ENCODE assay signal across 21 mouse cellular contexts in the genomic region with DNA sequence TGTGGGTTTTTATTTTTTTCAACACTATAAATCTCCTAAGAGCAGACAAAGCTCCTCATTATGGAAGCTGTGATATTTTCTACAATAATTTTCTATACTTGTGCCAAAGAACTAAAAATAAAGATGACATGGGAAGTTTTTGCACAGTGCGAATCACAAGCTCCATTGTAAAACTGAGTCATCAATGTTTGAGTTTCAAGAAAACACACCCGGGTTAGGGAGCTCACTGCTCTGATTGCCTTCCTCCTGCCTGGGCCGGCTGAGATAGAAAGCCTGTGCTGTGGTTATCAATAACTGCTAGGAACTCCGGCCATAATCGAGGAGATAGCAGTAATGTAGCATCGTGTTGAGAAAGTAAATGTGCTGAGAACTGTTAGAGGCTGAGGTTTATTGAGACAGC.
A peak's percentile ranks its signal among the peaks of the same experiment; 100 is the strongest.
DNase-seq lines count a peak whose midpoint lies in the region; ATAC-seq and TF ChIP-seq lines count a peak whose summit lies in the region.
"Had no signal": no experiment of that assay in that cellular context is flagged by ENCODE, and none has a peak within 500 bp of the region (broad histone marks: within the 10 kb centered on the region; RNA-seq: fewer than 3 reads in every experiment).

No protein-coding gene starts in this region.

- H3K36me3 ChIP-seq in liver, embryonic 11.5 days (ENCODE audit: control insufficient read depth, insufficient read depth, low read length): no peaks in the 10 kb centered on the region
- H3K36me3 ChIP-seq: embryonic facial prominence, embryonic 15.5 days; forebrain, embryonic 10.5 days; G1E; hindbrain, embryonic 10.5 days had no signal

- H3K27me3 ChIP-seq in liver, embryonic 11.5 days (replicated peaks; ENCODE audit: control insufficient read depth, insufficient read depth, low read length): no peaks in the 10 kb centered on the region
- H3K27me3 ChIP-seq: embryonic facial prominence, embryonic 15.5 days had no signal

- WGBS in liver, embryonic 11.5 days: 70% methylated on average over 6 of the region's 6 CpGs

- no peak for ATAC-seq in liver, embryonic 11.5 days (replicated peaks; ENCODE audit: low FRiP score)
- ATAC-seq: CD4-positive, CD25-positive, alpha-beta regulatory T cell, adult 4 months; forebrain, embryonic 14.5 days had no signal

- no peak for TF ChIP-seq CTCF in layer of hippocampus, adult 2 months (conservative IDR thresholded peaks at IDR 0.05)

- H3K4me2 ChIP-seq in liver, embryonic 11.5 days: no peak overlapping the region
- H3K4me2 ChIP-seq: embryonic facial prominence, embryonic 15.5 days; heart, embryonic 11.5 days; hindbrain, embryonic 14.5 days had no signal

- no peaks in the 10 kb centered on the region for H3K9me3 ChIP-seq in liver, embryonic 11.5 days (ENCODE audit: control insufficient read depth, low read length)
- H3K9me3 ChIP-seq: embryonic facial prominence, embryonic 15.5 days; forebrain, embryonic 10.5 days; hindbrain, embryonic 10.5 days had no signal

- H3K4me1 ChIP-seq in liver, embryonic 11.5 days (replicated peaks; ENCODE audit: control insufficient read depth, insufficient read depth, low read length): no peaks in the 10 kb centered on the region
- H3K4me1 ChIP-seq: embryonic facial prominence, embryonic 15.5 days; hindbrain, embryonic 10.5 days had no signal

- H3K9ac ChIP-seq in liver, embryonic 11.5 days (ENCODE audit: low read depth, low read length): no peak overlapping the region
- H3K9ac ChIP-seq: embryonic facial prominence, embryonic 15.5 days; hindbrain, embryonic 14.5 days had no signal

- peak overlapping the region; percentile 85 for H3K27ac ChIP-seq in layer of hippocampus, adult 2 months
- no peak overlapping the region for H3K27ac ChIP-seq in liver, embryonic 11.5 days (ENCODE audit: low read depth, low read length)
- H3K27ac ChIP-seq: embryonic facial prominence, embryonic 15.5 days; forebrain, embryonic 10.5 days; heart, adult 2 months; hindbrain, embryonic 10.5 days; hindbrain, embryonic 14.5 days had no signal

- no peak overlapping the region for H3K4me3 ChIP-seq in layer of hippocampus, adult 2 months
- no peak overlapping the region for H3K4me3 ChIP-seq in liver, embryonic 11.5 days (ENCODE audit: low read depth, low read length)
- H3K4me3 ChIP-seq: embryonic facial prominence, embryonic 15.5 days; erythroblast, embryonic 14.5 days; forebrain, embryonic 10.5 days; heart, adult 2 months; hindbrain, embryonic 10.5 days had no signal

- DNase-seq in layer of hippocampus, adult 2 months (ENCODE audit: low spot score in 2 of 2): no peak
- DNase-seq in layer of hippocampus, adult 8-10 months (ENCODE audit: low spot score in 2 of 2): no peak
- DNase-seq in 3T3-L1 (ENCODE audit: low read depth, low spot score): peak; percentile 52
- peak; percentile 19 for DNase-seq in Muller cell, postnatal 12 days (ENCODE audit: inconsistent ontology term)
- DNase-seq in telencephalon, adult 2 months (ENCODE audit: low read depth, low spot score): peak; percentile 46
- DNase-seq in liver, embryonic 11.5 days (ENCODE audit: low spot score): no peak
- DNase-seq: adrenal gland, postnatal 14 days; B cell, adult 2 months; cerebellum, adult 2 months; embryo, embryonic 11 days; gastrocnemius, postnatal 10 days; heart, adult 2 months had no signal

Comparison
In these comparisons a context has a peak if more than half of its experiments do, and no peak if none do; other contexts are left out.
1. DNase-seq: peak in 3T3-L1 (single experiment), Muller cell, postnatal 12 days (single experiment) and telencephalon, adult 2 months (single experiment); none in layer of hippocampus, adult 2 months (0 of 2), layer of hippocampus, adult 8-10 months (0 of 2) and liver, embryonic 11.5 days (single experiment).